Mouse (Mus musculus): ENCODE results near the gene Dhx33.

DNA sequence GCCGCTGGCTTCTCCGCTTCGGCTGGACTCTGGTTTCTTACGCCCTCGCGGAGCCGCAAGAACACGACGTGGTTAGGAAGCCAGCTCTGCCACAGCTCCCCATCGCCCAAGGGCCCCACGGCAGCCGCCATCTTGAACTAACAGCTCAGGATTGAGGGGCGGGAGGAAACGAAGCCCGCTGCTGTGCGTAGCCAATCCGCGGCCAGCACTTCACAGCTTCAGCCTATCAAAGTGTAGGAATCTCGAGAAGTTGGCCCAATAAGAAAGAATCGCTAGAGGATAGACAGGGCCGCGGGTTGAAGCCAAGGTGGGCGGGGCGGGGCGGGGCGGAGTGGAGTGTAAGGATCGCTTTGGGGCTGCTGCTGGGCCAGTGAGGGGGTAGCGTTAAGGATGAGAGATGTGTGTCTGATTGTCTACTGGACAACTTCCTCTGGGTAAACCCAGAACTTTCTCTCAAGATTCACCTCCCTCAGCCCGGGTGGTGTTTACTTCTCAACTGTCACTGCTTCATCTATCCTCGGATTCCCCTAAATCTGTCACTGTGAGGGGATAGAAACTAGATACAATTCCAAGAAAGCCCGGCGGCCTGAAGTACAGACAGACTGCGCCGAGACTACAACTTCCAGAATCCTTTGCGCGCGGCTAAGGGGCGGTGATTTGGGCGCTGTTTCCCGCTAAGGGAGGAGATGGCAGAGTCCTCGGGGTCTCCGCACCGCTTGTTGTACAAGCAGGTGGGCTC is 34.2 kb downstream of the Dhx33 start, which contains the start of the genes Nup88 and Rpain:
- TF ChIP-seq E2F4 (IDR thresholded peaks at IDR 0.05; ENCODE audit: insufficient read depth): peak; percentile 32
- TF ChIP-seq POLR2A (IDR thresholded peaks at IDR 0.05; ENCODE audit: insufficient read length, low read depth): peak; percentile 85
- TF ChIP-seq MYOD1 (IDR thresholded peaks at IDR 0.05; ENCODE audit: control insufficient read depth in 1 of 3, insufficient read length in 2 of 3, low read depth in 2 of 3): no peak
- no peak for TF ChIP-seq CEBPB (IDR thresholded peaks at IDR 0.05; ENCODE audit: insufficient read depth, poor library complexity, severe bottlenecking)
- no peak for TF ChIP-seq USF1 (IDR thresholded peaks at IDR 0.05; ENCODE audit: low read depth)
- no peak for TF ChIP-seq TCF12 (IDR thresholded peaks at IDR 0.05; ENCODE audit: insufficient read depth, poor library complexity, severe bottlenecking)
- no peak for TF ChIP-seq MAX (IDR thresholded peaks at IDR 0.05; ENCODE audit: low read depth)
- peak; percentile 66 for TF ChIP-seq POLR2AphosphoS2 (IDR thresholded peaks at IDR 0.05; ENCODE audit: insufficient read length, low read depth)
- TF ChIP-seq SRF (IDR thresholded peaks at IDR 0.05; ENCODE audit: control insufficient read depth, insufficient read length, low read depth): peak; percentile 48
- peak; percentile 17 for TF ChIP-seq REST (IDR thresholded peaks at IDR 0.05; ENCODE audit: insufficient read depth, insufficient read length)
